Mouse (Mus musculus) E14TG2a.4 (cell line): Measurements from ENCODE around the gene Mpzl3.

Source experiments
- CTCF ChIP-seq: conservative IDR thresholded peaks from 2 replicates; pipeline ENCODE4 v1.5.1; 2014; ENCODE audit warnings: low read length
- NANOG ChIP-seq: IDR thresholded peaks from 2 replicates; pipeline ENCODE4 v1.6.1; 2014; ENCODE audit warnings: borderline replicate concordance, low read length, mixed read lengths
- POU5F1 ChIP-seq: IDR thresholded peaks from 2 replicates; pipeline ENCODE4 v1.6.1; 2014; ENCODE audit warnings: low read length, borderline replicate concordance

DNA sequence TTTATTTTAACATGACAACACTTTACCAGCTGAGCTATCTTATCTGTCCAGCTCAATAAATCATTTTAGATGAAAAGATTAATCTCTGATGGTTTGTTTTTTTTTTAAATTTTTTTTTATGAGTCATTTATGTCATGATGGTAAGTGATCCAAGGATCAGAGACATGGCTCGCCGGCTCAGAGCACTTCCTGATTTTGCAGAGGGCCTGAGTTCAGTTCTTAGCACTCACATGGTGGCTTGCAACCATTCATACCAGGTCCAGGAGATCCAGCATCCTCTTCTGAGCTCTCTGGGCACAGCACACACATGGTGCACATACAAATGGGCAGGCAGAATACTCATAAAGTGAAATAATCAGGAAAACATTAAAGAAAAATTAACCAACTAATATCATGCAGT lies 4.7 kb upstream of the Mpzl3 start:
- TF ChIP-seq CTCF (no peak), POU5F1 (no peak), NANOG (no peak)
